Mouse (Mus musculus): Measurements from ENCODE around the gene Mapk1ip1l. TPM values are rescaled to one million over a fixed set of nuclear protein-coding genes. Genes with fewer than 3 reads are reported as not detected.

The Mapk1ip1l gene
- 23.3 TPM for polyA plus RNA-seq (2015; fragmentation: Illumina TruSeq; extraction: RNeasy Lipid Tissue Mini Kit (QIAGEN cat#74804); ENCODE audit: low read depth, low replicate concordance)

GRCm38 (mm10) chr14:47297785-47298407, at the start of gene Mapk1ip1l:
Gene Mapk1ip1l (plus strand): TSS chr14:47298266.

GRCm38 (mm10) chr14:47276637-47277393, 21.3 kb upstream of the Mapk1ip1l start, which contains the start of the genes Wdhd1 and Socs4:
Gene Wdhd1 (minus strand): TSS chr14:47276857.
Gene Socs4 (plus strand): TSS chr14:47276931.

GRCm38 (mm10) chr14:47367461-47367860, 69.4 kb downstream of the Mapk1ip1l start, which contains the start of gene Lgals3:
Gene Lgals3 (plus strand): TSS chr14:47367751.

Other genes starting within 250 kb of the Mapk1ip1l start
- gene Gch1, start 108.9 kb upstream of the Mapk1ip1l start, polyA plus RNA-seq (2015; fragmentation: Illumina TruSeq; extraction: RNeasy Lipid Tissue Mini Kit (QIAGEN cat#74804); ENCODE audit: low read depth, low replicate concordance): 3.0 TPM
- gene Wdhd1, start 21.4 kb upstream of the Mapk1ip1l start, polyA plus RNA-seq (2015; fragmentation: Illumina TruSeq; extraction: RNeasy Lipid Tissue Mini Kit (QIAGEN cat#74804); ENCODE audit: low read depth, low replicate concordance): 3.7 TPM
- gene Socs4, start 21.3 kb upstream of the Mapk1ip1l start, polyA plus RNA-seq (2015; fragmentation: Illumina TruSeq; extraction: RNeasy Lipid Tissue Mini Kit (QIAGEN cat#74804); ENCODE audit: low read depth, low replicate concordance): 6.8 TPM
- gene Lgals3, start 69.5 kb downstream of the Mapk1ip1l start, polyA plus RNA-seq (2015; fragmentation: Illumina TruSeq; extraction: RNeasy Lipid Tissue Mini Kit (QIAGEN cat#74804); ENCODE audit: low read depth, low replicate concordance): 2.0 TPM
- 0.77 TPM for gene Dlgap5, start 120.1 kb downstream of the Mapk1ip1l start, polyA plus RNA-seq (2015; fragmentation: Illumina TruSeq; extraction: RNeasy Lipid Tissue Mini Kit (QIAGEN cat#74804); ENCODE audit: low read depth, low replicate concordance)
- 56.9 TPM for gene Fbxo34, start 152.2 kb downstream of the Mapk1ip1l start, polyA plus RNA-seq (2015; fragmentation: Illumina TruSeq; extraction: RNeasy Lipid Tissue Mini Kit (QIAGEN cat#74804); ENCODE audit: low read depth, low replicate concordance)

All from brain, adult 10 weeks (tissue).